Mouse (Mus musculus): ENCODE data around the gene Olfr1028. TPM values are rescaled to one million over a fixed set of nuclear protein-coding genes. Genes with fewer than 3 reads are reported as not detected.

Olfr1028 gene
- polyA plus RNA-seq (2014; fragmentation: Illumina TruSeq; extraction: RNeasy Lipid Tissue Mini Kit (QIAGEN cat#74804); ENCODE audit: low replicate concordance), result not detected

GRCm38 (mm10) chr2:85950137-85950536, at the start of gene Olfr1028:
TSS of gene Olfr1028 (plus strand) at chr2:85950437.

DNA sequence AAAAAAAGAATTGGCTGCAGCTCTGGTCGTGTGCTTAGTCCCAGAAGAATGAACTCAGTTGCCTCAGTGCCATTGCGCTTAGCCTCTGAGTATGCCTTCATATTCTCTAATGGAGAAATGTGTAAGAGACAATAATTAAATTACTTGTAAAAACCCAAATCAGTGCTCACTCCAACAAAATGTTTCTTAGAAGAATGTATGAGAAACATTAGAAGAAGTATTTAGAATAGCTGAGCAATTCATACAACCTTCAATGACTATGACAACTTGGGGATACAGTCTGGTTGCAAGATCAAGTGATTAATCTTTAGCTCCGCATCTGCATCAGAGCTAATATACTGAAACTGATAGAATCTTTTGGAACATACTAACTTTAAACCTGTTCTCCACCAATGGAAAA, 45.3 kb upstream of the Olfr1028 start, which contains the start of gene Olfr1024:
Olfr1024 (minus strand) TSS at position 101 of the 400 bp plus-strand sequence.

GRCm38 (mm10) chr2:85914893-85915292, 35.3 kb upstream of the Olfr1028 start, which contains the start of gene Olfr1025-ps1:
TSS of gene Olfr1025-ps1 (plus strand) at chr2:85915193.

GRCm38 (mm10) chr2:85921258-85921657, 29.0 kb upstream of the Olfr1028 start, which contains the start of gene Olfr1026:
TSS of gene Olfr1026 (plus strand) at chr2:85921558.

DNA sequence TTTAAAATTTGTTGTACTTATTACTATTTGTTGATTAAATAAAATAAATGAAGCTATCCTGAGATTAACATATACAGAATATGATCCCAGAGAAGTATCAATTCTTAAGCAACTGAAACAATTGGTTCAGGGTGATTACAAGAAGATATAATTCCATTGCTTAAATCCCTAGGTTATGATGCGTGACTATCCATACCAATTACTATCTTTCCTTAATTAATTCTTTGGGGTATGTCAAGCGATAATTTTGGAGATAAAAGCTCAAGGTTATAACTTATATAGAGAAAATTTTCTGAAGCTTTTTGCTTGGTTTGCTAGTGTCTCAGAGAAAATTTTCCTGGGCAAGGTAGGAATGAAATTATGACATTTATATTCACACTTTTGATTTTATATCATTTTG, 23.4 kb downstream of the Olfr1028 start, which contains the start of gene Olfr1029:
Olfr1029 (plus strand) TSS at position 301 of the 400 bp plus-strand sequence.

GRCm38 (mm10) chr2:85978976-85979375, 28.7 kb downstream of the Olfr1028 start, which contains the start of gene Olfr1030:
TSS of gene Olfr1030 (plus strand) at chr2:85979276.

GRCm38 (mm10) chr2:85990004-85990403, 39.8 kb downstream of the Olfr1028 start, which contains the start of gene Olfr1031:
TSS of gene Olfr1031 (plus strand) at chr2:85990304.

Other genes starting within 250 kb of the Olfr1028 start
- gene Olfr1009, start 235.0 kb upstream of the Olfr1028 start, polyA plus RNA-seq (2014; fragmentation: Illumina TruSeq; extraction: RNeasy Lipid Tissue Mini Kit (QIAGEN cat#74804); ENCODE audit: low replicate concordance), result not detected
- not detected for gene Olfr1012, start 187.7 kb upstream of the Olfr1028 start, polyA plus RNA-seq (2014; fragmentation: Illumina TruSeq; extraction: RNeasy Lipid Tissue Mini Kit (QIAGEN cat#74804); ENCODE audit: low replicate concordance)
- gene Olfr1013, start 183.3 kb upstream of the Olfr1028 start, polyA plus RNA-seq (2014; fragmentation: Illumina TruSeq; extraction: RNeasy Lipid Tissue Mini Kit (QIAGEN cat#74804); ENCODE audit: low replicate concordance), result not detected
- gene Olfr1014, start 177.7 kb upstream of the Olfr1028 start, polyA plus RNA-seq (2014; fragmentation: Illumina TruSeq; extraction: RNeasy Lipid Tissue Mini Kit (QIAGEN cat#74804); ENCODE audit: low replicate concordance), result not detected
- not detected for gene Olfr1015, start 168.4 kb upstream of the Olfr1028 start, polyA plus RNA-seq (2014; fragmentation: Illumina TruSeq; extraction: RNeasy Lipid Tissue Mini Kit (QIAGEN cat#74804); ENCODE audit: low replicate concordance)
- not detected for gene Olfr1016, start 147.9 kb upstream of the Olfr1028 start, polyA plus RNA-seq (2014; fragmentation: Illumina TruSeq; extraction: RNeasy Lipid Tissue Mini Kit (QIAGEN cat#74804); ENCODE audit: low replicate concordance)
- gene Olfr1018, start 132.0 kb upstream of the Olfr1028 start, polyA plus RNA-seq (2014; fragmentation: Illumina TruSeq; extraction: RNeasy Lipid Tissue Mini Kit (QIAGEN cat#74804); ENCODE audit: low replicate concordance), result not detected
- not detected for gene Olfr1019, start 105.0 kb upstream of the Olfr1028 start, polyA plus RNA-seq (2014; fragmentation: Illumina TruSeq; extraction: RNeasy Lipid Tissue Mini Kit (QIAGEN cat#74804); ENCODE audit: low replicate concordance)
- not detected for gene Olfr1020, start 103.4 kb upstream of the Olfr1028 start, polyA plus RNA-seq (2014; fragmentation: Illumina TruSeq; extraction: RNeasy Lipid Tissue Mini Kit (QIAGEN cat#74804); ENCODE audit: low replicate concordance)
- gene Olfr1022, start 81.8 kb upstream of the Olfr1028 start, polyA plus RNA-seq (2014; fragmentation: Illumina TruSeq; extraction: RNeasy Lipid Tissue Mini Kit (QIAGEN cat#74804); ENCODE audit: low replicate concordance), result not detected
- gene Olfr1023, start 64.8 kb upstream of the Olfr1028 start, polyA plus RNA-seq (2014; fragmentation: Illumina TruSeq; extraction: RNeasy Lipid Tissue Mini Kit (QIAGEN cat#74804); ENCODE audit: low replicate concordance), result not detected
- not detected for gene Olfr1024, start 45.4 kb upstream of the Olfr1028 start, polyA plus RNA-seq (2014; fragmentation: Illumina TruSeq; extraction: RNeasy Lipid Tissue Mini Kit (QIAGEN cat#74804); ENCODE audit: low replicate concordance)
- gene Olfr1025-ps1, start 35.2 kb upstream of the Olfr1028 start, polyA plus RNA-seq (2014; fragmentation: Illumina TruSeq; extraction: RNeasy Lipid Tissue Mini Kit (QIAGEN cat#74804); ENCODE audit: low replicate concordance), result not detected
- gene Olfr1026, start 28.9 kb upstream of the Olfr1028 start, polyA plus RNA-seq (2014; fragmentation: Illumina TruSeq; extraction: RNeasy Lipid Tissue Mini Kit (QIAGEN cat#74804); ENCODE audit: low replicate concordance), result not detected
- not detected for gene Olfr1029, start 23.5 kb downstream of the Olfr1028 start, polyA plus RNA-seq (2014; fragmentation: Illumina TruSeq; extraction: RNeasy Lipid Tissue Mini Kit (QIAGEN cat#74804); ENCODE audit: low replicate concordance)
- gene Olfr1030, start 28.8 kb downstream of the Olfr1028 start, polyA plus RNA-seq (2014; fragmentation: Illumina TruSeq; extraction: RNeasy Lipid Tissue Mini Kit (QIAGEN cat#74804); ENCODE audit: low replicate concordance), result not detected
- not detected for gene Olfr1031, start 39.9 kb downstream of the Olfr1028 start, polyA plus RNA-seq (2014; fragmentation: Illumina TruSeq; extraction: RNeasy Lipid Tissue Mini Kit (QIAGEN cat#74804); ENCODE audit: low replicate concordance)
- gene Olfr1032, start 55.1 kb downstream of the Olfr1028 start, polyA plus RNA-seq (2014; fragmentation: Illumina TruSeq; extraction: RNeasy Lipid Tissue Mini Kit (QIAGEN cat#74804); ENCODE audit: low replicate concordance), result not detected
- gene Olfr1033, start 70.2 kb downstream of the Olfr1028 start, polyA plus RNA-seq (2014; fragmentation: Illumina TruSeq; extraction: RNeasy Lipid Tissue Mini Kit (QIAGEN cat#74804); ENCODE audit: low replicate concordance), result 3.2 TPM
- 0.89 TPM for gene Olfr1034, start 95.4 kb downstream of the Olfr1028 start, polyA plus RNA-seq (2014; fragmentation: Illumina TruSeq; extraction: RNeasy Lipid Tissue Mini Kit (QIAGEN cat#74804); ENCODE audit: low replicate concordance)
- gene Olfr1036, start 123.6 kb downstream of the Olfr1028 start, polyA plus RNA-seq (2014; fragmentation: Illumina TruSeq; extraction: RNeasy Lipid Tissue Mini Kit (QIAGEN cat#74804); ENCODE audit: low replicate concordance), result not detected
- not detected for gene Olfr1037, start 136.9 kb downstream of the Olfr1028 start, polyA plus RNA-seq (2014; fragmentation: Illumina TruSeq; extraction: RNeasy Lipid Tissue Mini Kit (QIAGEN cat#74804); ENCODE audit: low replicate concordance)
- not detected for gene Olfr1039, start 185.5 kb downstream of the Olfr1028 start, polyA plus RNA-seq (2014; fragmentation: Illumina TruSeq; extraction: RNeasy Lipid Tissue Mini Kit (QIAGEN cat#74804); ENCODE audit: low replicate concordance)
- not detected for gene Olfr1040, start 196.3 kb downstream of the Olfr1028 start, polyA plus RNA-seq (2014; fragmentation: Illumina TruSeq; extraction: RNeasy Lipid Tissue Mini Kit (QIAGEN cat#74804); ENCODE audit: low replicate concordance)
- gene Olfr1042, start 211.4 kb downstream of the Olfr1028 start, polyA plus RNA-seq (2014; fragmentation: Illumina TruSeq; extraction: RNeasy Lipid Tissue Mini Kit (QIAGEN cat#74804); ENCODE audit: low replicate concordance), result not detected
- gene Olfr1043, start 217.1 kb downstream of the Olfr1028 start, polyA plus RNA-seq (2014; fragmentation: Illumina TruSeq; extraction: RNeasy Lipid Tissue Mini Kit (QIAGEN cat#74804); ENCODE audit: low replicate concordance), result not detected
- not detected for gene Olfr1044, start 227.4 kb downstream of the Olfr1028 start, polyA plus RNA-seq (2014; fragmentation: Illumina TruSeq; extraction: RNeasy Lipid Tissue Mini Kit (QIAGEN cat#74804); ENCODE audit: low replicate concordance)
- not detected for gene Olfr52, start 235.2 kb downstream of the Olfr1028 start, polyA plus RNA-seq (2014; fragmentation: Illumina TruSeq; extraction: RNeasy Lipid Tissue Mini Kit (QIAGEN cat#74804); ENCODE audit: low replicate concordance)